Mouse (Mus musculus): ENCODE measurements around the gene Mapkapk2.

The Mapkapk2 gene

GRCm38 (mm10) chr1:131019492-131020098 is 78.0 kb downstream of the Mapkapk2 start, which contains the start of gene Il10:
Il10 (plus strand) TSS chr1:131019845.
- DNase-seq = no peak

- no peak for DNase-seq
These were observed 81.7 kb downstream of the Mapkapk2 start for GRCm38 (mm10) chr1:131015879-131016278.

- no peak for DNase-seq
These were observed 82.3 kb downstream of the Mapkapk2 start for GRCm38 (mm10) chr1:131015281-131015680.

- DNase-seq = no peak
These were observed 83.7 kb downstream of the Mapkapk2 start for GRCm38 (mm10) chr1:131013926-131014325.

GRCm38 (mm10) chr1:131012494-131012893 is 85.1 kb downstream of the Mapkapk2 start:
- no peak for DNase-seq

- no peak for DNase-seq
These were observed 87.1 kb downstream of the Mapkapk2 start for GRCm38 (mm10) chr1:131010201-131011153.

- no peak for DNase-seq
These were observed 91.6 kb downstream of the Mapkapk2 start for GRCm38 (mm10) chr1:131006069-131006468.
